Mouse (Mus musculus) adrenal gland (tissue): ENCODE data around the gene Emc10.

Experiments
- intact Hi-C: fragments of 180-260 bp; cut with DNase I; formaldehyde crosslinking; loops from one replicate; pipeline ENCODE4 v1.15.1; 2025

The Emc10 gene

DNA sequence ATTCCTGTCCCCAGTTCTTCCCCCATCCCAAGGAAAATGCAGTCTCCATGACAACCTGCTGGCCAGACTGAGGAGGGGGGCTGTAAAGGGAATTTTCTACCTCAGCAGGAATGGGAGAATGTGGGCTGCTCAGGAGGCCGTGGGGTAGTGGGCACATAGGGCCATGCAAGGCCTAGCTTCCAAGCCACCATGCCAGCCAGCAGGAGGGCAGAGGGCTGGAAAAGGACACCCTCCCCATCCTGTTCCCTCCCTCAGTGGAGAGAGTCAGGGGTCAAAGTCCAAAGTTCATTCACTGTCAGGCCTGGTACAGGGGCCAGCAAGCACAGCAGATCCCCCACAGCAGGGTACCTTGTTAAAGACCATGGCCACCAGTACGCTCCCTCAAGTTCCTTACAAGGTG, 31.2 kb downstream of the Emc10 start, which contains the start of gene Aspdh:
TSS of gene Aspdh (plus strand) at position 281 of the 400 bp plus-strand sequence.
- intact Hi-C loops = loop anchor here (5.0 kb wide), 1 partner anchor 88 kb away; no protein-coding TSS in a partner anchor

DNA sequence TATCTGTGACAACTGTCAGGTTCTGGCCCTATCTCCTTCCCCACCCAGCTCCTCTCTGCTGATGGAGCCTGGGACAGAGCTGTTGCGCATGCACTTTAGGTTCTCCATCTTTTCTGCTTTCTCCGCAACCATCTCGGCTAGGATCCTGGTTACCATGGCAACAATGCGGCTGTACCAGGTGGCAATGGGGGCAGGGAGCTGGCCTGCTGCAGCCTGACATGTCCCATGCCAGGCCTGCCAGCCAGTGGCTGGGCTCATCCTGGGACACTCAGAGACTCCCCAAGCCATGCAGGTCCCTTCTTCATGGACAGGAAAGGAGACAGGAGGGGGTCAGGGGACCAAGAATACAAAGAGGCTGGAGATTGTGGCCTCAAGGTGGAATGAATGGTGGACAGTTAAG, 31.8 kb downstream of the Emc10 start:
- intact Hi-C loops = no loop called here

DNA sequence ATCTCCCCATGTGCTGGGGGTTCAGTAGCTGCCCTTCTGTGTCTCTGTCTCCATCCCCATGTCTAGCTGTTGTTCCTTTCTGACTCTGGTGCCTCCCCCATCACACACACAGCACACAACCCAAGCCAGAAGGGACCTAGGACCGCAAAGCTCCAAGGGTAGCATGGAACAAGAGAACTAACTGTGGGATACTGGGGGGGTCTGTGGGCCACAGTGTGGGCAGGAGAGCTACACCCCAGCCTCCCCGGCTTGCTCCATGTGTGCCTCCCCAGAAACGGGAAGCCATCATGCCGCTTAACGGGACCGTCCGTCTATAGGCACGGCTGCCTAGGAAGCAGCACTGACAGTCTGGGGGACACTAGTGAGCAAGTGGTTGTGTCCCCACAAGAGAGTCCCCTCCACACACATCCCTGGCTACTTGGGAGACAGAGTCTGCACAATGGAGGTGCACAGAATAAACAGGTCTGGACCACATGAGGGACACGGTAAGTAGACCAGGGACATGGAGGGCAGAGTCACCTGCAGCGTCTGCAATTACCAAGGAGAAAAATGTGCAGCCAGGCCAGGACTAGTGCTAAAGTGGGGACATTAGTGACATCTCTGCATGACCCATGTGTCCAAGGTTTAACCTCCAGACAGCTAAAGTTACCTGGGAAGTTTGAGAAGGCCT, 32.6 kb downstream of the Emc10 start:
- intact Hi-C loops = no loop called here

DNA sequence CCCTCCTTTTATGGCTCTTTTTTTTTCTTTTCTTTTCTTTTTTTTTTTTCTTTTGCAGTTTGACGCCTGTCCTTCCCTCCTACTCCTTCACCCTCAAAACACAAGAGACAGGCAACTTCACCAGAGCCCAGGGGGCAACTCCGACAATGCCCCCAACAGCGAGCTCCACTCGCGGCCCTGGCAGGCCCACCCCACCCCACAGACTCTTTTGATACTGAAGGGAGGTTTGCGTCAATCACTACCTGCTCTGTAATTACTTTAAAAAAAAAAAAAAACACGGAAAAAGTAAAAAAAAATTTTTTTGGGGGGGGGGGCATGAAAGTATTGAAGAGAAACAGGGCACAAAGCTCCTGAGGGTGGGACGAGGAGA, 33.3 kb downstream of the Emc10 start:
- intact Hi-C loops = no loop called here

DNA sequence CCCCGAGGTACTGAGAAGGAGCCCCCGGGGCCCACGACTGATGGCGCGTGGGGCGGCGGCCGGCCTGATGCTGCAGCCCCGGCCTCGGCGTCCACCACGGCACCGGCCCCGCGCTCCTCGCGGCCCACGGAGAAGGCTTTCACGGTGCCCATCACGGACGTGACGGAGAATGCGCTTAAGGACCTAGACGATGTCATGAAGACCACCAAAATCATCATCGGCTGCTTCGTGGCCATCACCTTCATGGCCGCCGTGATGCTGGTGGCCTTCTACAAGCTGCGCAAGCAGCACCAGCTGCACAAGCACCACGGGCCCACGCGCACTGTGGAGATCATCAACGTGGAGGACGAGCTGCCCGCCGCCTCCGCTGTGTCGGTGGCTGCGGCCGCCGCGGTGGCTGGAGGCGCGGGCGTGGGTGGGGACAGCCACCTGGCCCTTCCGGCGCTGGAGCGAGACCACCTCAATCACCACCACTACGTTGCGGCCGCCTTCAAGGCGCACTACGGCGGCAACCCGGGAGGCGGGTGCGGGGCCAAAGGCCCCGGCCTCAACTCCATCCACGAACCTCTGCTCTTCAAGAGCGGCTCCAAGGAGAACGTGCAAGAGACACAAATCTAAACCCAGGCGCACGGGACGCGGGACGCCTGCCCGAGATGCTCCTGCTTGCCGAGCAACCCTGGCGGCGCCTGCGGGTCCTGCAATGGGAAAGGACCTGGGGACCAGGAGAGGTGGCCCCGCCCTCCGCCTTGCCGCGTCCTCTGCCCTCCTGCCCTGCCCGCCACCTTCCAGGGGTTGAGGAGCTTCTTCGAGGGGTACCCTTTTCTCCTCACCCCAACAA, 33.9 kb downstream of the Emc10 start:
- intact Hi-C loops = no loop called here

DNA sequence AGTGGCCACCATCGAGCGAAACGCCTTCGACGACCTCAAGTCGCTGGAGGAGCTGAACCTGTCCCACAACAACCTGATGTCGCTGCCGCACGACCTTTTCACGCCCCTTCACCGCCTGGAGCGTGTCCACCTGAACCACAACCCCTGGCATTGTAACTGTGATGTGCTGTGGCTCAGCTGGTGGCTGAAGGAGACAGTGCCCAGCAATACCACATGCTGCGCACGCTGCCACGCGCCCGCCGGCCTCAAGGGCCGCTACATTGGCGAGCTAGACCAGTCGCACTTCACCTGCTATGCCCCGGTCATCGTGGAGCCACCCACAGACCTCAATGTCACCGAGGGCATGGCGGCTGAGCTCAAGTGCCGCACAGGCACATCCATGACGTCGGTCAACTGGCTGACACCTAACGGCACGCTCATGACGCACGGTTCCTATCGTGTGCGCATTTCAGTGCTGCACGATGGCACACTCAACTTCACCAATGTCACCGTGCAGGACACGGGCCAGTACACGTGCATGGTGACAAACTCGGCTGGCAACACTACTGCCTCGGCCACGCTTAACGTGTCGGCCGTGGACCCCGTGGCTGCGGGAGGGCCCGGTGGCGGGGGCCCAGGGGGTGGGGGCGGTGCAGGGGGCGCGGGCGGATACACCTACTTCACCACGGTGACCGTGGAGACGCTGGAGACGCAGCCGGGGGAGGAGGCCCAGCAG, 34.7 kb downstream of the Emc10 start:
- intact Hi-C loops = no loop called here

DNA sequence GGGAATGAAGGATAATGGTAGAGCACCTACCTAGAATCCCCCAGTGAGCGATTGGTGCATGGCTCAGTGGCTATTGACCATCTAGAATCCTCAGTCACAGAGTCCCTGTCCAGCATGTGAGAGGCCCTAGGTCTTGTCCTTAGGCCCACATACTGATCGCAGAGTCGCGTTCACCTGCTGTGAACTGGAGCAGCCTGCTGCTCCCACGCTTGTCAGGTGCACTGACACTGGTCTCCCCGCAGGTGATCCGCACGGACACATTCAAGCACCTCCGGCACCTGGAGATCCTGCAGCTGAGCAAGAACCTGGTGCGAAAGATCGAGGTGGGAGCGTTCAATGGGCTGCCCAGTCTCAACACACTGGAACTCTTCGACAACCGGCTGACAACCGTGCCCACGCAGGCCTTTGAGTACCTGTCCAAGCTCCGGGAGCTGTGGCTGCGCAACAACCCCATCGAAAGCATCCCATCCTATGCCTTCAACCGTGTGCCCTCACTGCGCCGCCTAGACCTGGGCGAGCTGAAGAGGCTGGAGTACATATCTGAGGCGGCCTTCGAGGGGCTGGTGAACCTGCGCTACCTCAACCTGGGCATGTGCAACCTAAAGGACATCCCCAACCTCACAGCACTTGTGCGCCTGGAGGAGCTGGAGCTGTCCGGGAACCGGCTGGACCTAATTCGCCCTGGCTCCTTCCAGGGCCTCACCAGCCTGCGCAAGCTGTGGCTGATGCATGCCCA, 35.4 kb downstream of the Emc10 start:
- intact Hi-C loops = no loop called here

DNA sequence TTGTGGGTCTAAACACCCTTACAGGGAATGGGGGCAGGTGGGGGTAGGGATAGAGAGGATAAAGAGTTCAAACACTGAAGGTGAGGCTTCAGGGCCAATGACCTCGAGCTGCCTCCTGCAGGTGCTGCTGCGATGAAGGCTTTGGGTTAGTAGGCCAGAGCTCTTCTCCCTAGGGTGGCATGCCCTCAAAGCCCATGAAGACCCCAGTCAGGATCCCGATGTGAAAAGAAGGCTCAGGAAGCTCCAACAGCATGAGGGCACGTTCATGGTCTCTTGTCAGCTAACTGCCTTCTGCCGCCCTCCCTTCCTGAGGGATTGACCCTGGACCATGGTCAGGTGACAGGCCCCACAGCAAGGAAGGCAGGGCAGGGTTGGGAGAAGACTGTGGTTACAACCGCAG, 36.3 kb downstream of the Emc10 start:
- intact Hi-C loops = no loop called here

DNA sequence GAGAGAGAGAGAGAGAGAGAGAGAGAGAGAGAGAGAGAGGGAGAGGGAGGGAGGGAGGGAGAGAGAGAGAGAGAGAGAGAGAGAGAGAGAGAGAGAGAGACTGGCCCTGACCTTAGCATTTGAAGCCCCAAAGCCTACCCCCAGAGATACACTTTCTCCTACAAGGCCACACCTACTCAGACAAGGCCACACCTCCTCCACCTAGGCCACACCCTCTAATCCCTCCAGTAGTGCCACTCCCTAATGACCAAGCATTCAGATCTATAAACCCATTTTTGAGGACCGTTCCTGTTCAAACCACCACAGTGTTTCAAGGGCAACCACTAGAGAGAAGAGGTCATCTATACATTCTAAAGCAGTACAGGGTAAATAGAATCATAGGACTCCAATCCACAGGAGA, 40.0 kb downstream of the Emc10 start:
- intact Hi-C loops = no loop called here

DNA sequence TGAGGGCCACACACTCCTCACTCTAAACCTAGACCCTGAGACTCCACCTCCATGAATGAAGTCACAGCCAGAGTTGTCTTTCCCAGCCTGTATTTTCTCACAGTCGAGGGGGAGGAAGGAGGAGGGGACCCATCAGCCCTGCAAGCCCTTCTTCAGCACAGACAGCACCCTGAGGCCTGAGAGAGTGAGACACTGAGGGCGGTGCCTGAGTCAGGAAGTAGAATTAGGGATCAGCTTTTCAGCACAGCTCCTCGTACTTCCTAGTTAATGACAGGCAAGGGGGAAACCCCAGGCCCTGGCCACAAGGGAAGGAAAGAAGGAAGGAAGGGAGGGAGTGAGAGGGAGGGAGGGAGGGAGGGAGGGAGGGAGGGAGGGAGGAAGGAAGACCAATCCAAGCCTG, 43.1 kb downstream of the Emc10 start:
- intact Hi-C loops = no loop called here

DNA sequence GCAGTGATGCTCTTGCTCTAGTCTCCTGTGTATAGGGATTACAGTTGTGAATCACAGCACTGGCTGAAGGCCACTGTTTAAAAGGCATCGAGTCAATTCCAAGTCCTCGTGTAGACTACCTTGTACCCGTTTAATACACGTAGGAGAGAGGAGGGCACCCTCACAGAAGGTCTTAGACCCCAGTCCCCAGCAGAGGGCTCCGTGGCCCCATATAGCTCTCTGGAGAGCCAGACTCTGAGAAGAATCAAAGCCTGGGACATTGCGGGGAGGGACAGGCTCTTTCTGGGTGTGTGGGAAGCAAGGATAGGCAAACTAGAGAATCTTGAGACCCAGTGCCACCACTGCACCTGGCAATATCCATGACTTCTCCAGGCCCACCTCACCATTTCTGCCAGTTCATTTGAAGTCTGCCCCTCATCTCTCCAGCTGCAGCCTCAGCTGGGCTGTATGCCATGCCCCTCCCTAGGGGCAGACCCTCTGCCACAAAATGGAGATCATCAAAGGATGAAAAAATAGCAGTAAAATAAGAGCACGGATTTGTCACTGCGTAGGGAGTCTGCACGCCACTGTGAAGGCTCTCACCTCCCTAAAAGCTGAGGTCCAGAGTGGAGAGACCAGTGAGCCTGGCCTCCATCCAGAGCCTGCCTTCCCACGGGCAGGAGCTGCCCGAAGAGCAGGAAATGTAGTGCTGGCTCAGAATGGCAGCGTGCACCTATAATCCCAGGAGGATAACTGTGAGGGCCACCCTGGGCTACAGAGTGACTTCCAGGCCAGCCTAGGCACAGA, 50.1 kb downstream of the Emc10 start:
- intact Hi-C loops = no loop called here

DNA sequence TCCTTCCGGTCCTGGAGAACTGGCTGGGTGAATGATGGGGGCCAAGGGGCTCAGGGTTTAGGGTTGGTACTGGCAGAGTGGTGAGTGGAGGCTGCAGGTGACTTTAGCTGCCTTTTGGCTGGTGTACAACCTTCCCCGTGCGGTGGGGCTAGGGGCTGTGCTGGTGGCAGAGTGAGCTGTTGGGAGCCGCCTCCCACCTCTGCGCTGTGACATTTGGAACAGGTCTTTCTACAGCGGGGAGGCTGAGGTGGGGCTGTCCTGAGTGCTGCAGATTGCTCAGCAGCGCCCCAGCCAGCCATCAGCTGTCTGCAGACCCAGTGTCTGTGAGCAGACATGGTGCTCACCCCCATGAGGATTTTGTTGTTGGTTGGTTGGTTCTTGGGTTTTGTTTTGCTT, 50.8 kb downstream of the Emc10 start:
- intact Hi-C loops = no loop called here

DNA sequence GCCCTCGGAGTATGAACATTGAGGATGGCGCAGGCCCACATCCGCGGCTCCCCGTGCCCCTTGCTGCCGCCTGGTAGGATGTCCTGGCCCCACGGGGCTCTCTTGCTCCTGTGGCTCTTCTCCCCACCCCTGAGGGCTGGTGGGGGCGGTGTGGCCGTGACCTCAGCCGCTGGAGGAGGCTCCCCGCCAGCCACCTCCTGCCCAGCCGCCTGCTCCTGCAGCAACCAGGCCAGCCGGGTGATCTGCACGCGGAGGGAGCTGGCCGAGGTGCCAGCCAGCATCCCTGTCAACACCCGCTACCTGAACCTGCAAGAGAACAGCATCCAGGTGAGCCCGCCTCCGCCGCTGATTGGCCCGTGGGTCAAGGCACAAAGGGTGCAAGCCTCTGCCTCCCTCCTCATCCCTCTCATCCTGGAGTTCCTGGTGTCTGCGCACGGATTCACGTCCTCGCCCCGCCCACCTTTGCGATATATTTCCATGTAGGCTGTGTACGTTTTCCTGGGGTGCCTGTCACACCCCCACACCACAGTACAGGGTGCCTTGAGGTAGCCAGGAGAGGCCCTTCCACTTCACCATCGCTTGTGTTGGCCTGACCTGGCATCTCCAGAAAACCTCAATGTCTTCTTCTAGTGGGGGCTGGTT, 51.3 kb downstream of the Emc10 start:
- intact Hi-C loops = no loop called here

DNA sequence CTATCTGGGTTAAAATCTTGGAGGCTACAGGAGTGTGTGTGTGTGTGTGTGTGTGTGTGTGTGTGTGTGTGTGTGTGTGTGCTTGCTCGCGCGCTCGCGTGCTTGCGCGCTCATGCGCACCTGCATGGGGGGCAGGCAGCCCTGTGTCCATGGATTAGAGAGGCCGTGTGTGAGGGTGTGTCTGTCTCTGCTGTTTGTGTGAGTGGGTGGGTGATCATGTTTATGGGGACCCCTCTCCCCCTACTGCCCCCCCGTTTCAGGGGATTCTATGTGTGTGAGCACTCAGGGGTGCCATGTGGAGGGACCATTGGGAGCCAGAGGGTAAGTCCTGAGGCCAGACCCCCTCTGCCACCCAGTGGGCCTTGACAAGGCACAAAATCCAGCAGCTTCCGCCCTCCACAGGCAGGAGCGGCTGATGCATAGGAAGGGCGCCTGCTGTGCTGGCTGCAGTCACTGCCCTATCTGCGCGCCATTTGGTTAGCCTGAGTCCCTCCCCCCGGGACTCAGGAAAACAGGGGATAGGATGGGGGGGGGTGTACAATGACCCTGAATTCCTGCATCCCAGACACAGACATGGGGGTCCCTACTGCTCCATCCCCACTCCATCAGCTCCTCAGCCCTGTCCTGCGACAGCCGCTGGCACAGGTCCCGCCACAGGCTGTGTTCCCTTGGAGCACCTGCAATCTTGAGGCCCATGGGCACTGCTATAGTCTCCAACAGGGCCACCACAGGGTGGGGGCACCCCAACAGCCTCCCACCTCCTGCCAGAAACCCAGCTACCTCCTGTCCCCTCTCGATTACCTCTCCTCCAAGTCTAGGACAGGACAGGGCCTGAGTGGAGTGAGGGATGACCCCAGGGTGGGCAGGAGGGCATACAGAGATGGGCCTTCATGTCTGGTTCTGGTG, 52.8 kb downstream of the Emc10 start:
- intact Hi-C loops = no loop called here

DNA sequence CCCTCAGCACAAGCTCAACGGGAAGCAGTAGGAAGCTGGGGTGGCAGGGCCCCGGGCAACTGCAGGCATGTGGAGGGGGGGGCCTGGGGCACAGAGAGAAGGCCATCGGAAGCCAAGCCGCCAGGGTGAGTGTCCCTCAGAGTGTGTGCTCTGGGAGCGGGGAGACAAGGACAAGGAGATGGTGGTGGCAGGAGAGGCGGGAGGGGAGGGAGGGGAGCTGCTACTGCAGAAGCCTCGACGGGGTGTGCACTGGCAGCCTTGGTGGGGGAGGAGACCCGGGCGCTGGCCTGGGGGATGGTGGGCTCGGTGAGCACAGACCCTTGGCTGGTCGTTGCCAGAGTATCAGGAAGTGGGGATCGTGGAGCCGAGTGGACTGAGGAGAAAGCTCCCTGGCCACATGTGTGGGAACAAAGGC, 53.9 kb downstream of the Emc10 start:
- intact Hi-C loops = no loop called here

DNA sequence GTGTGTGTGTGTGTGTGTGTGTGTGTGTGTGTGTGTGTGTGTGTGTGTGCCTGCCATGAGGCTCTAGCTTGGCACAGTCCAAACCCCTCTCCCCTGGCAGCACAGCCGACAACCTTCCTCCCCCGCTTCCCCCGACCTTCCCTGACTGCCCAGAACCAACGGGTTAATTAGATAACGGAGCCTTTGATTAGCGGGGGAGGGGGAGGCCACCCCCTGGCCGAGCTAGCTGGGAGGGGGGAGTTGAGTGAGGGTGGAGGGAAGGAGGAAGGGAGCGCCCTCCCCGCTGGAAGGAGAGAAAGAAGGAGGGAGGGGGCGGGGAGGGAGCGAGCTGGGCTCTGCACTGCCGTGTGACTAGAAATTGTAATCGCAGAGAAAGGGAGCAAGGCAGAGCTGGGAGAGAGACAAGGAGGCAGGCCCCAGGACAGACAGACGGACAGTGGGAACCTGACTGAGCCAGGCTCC, 54.6 kb downstream of the Emc10 start:
- intact Hi-C loops = no loop called here

DNA sequence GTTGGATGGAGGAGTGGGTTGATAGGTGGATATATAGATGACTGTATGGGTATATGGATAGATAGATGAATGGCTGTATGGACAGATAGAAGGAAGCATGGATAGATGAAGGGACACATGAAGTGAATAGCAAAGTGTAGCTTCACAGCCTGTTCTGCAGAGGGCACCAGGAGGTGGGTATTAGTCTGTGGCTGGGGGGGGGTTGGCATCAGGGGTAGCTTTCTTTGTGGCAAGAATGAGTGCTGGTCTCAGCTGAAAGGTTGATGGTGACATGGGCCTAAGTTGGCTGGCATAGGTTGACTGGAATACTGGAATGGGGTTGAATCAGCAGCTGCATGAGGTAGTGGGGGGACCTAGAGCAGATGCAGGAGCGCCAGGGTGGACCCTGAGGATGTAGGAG, 55.1 kb downstream of the Emc10 start:
- intact Hi-C loops = no loop called here

DNA sequence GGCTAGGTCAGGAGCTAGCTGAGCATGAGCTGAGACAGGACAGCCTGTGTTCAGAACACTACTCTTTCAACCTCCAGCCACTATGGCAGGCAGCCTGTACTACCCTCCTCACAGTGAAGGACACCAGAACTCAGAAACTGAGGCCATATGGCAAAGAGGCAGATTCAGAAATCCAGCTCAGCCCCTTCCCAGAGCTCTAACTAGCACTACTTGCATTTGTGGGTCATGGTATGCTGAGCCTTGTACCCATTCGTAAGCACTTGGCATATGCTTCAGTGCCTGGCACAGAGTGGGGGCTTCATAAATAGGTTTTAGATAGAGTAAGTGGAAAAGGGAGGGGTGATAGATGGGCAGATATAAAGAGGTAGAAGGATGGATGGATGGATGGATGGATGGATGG, 55.9 kb downstream of the Emc10 start:
- intact Hi-C loops = no loop called here
